Mouse (Mus musculus) testis, adult 2 months (tissue): ENCODE measurements around the gene Zbtb17. TPM values are rescaled to one million over a fixed set of nuclear protein-coding genes. Genes with fewer than 3 reads are reported as not detected.
A peak's percentile ranks its signal among the peaks of the same experiment; 100 is the strongest.

Experiments used
- H3K27ac ChIP-seq: fragments of 200-500 bp; 2 replicates; pipeline ENCODE4 v1.5.1; 2012; ENCODE audit warnings: low read depth, low read length; ENCODE audit not compliant: control insufficient read depth, insufficient read depth
- H3K27me3 ChIP-seq: fragments of 200-500 bp; 2 replicates; pipeline ENCODE4 v1.6.1; 2012; ENCODE audit warnings: mild to moderate bottlenecking, low read length, moderate library complexity; ENCODE audit not compliant: control insufficient read depth, insufficient read depth
- H3K36me3 ChIP-seq: fragments of 200-500 bp; 2 replicates; pipeline ENCODE4 v1.6.1; 2012; ENCODE audit warnings: mild to moderate bottlenecking, low read length; ENCODE audit not compliant: control insufficient read depth, insufficient read depth
- H3K4me1 ChIP-seq: fragments of 200-500 bp; 2 replicates; pipeline ENCODE4 v1.6.1; 2012; ENCODE audit warnings: low read length; ENCODE audit not compliant: control insufficient read depth, insufficient read depth
- H3K4me3 ChIP-seq: fragments of 200-500 bp; 2 replicates; pipeline ENCODE4 v1.5.1; 2012; ENCODE audit warnings: low read depth, mild to moderate bottlenecking, low read length, moderate library complexity, mixed read lengths; ENCODE audit not compliant: control insufficient read depth
- CTCF ChIP-seq: fragments of 200-500 bp; IDR thresholded peaks from 2 replicates; pipeline ENCODE4 v1.5.1; 2012; ENCODE audit warnings: low read depth, mild to moderate bottlenecking, inconsistent platforms, low read length, moderate library complexity; ENCODE audit not compliant: control insufficient read depth, insufficient read depth, insufficient replicate concordance
- POLR2A ChIP-seq: fragments of 200-500 bp; IDR thresholded peaks from 2 replicates; pipeline ENCODE4 v1.6.1; 2012; ENCODE audit warnings: low read depth, mild to moderate bottlenecking, inconsistent platforms, low read length, moderate library complexity; ENCODE audit not compliant: control insufficient read depth
- polyA plus RNA-seq: library from polyadenylated mRNA; depleted of rRNA; stranded (reverse); fragments of >200 nt; gene quantifications from 2 replicates; pipeline ENCODE4 v1.2.3, GENCODE M21; 2012; rRNA removed

The Zbtb17 gene
- polyA plus RNA-seq = 24.6 and 28.4 TPM in 2 replicates

GRCm38 (mm10) chr4:141444451-141445327 is at the start of gene Zbtb17:
Zbtb17 (plus strand) TSS chr4:141444654.
- no peaks in the 10 kb centered on the region for H3K36me3 ChIP-seq
- peak within 1 kb of the TSS; percentile 88 for H3K27ac ChIP-seq
- peak within 1 kb of the TSS; percentile 96 for H3K4me3 ChIP-seq
- H3K4me1 ChIP-seq = peaks cover 8% of the 10 kb centered on the region
- peak; percentile 70 for TF ChIP-seq POLR2A
- no peak for TF ChIP-seq CTCF
- H3K27me3 ChIP-seq = no peaks in the 10 kb centered on the region

- H3K27me3 ChIP-seq = no peaks in the 10 kb centered on the region
- H3K4me3 ChIP-seq = no peak overlapping the region; the same call in 1 of the 2 replicates
- no peak overlapping the region for H3K27ac ChIP-seq
- no peaks in the 10 kb centered on the region for H3K36me3 ChIP-seq
- no peak for TF ChIP-seq CTCF
- no peak for TF ChIP-seq POLR2A
- H3K4me1 ChIP-seq = no peaks in the 10 kb centered on the region; the same call in 1 of the 2 replicates
These were observed 49.7 kb upstream of the Zbtb17 start for GRCm38 (mm10) chr4:141394751-141395150.

- H3K27me3 ChIP-seq = no peaks in the 10 kb centered on the region
- H3K27ac ChIP-seq = no peak overlapping the region
- TF ChIP-seq CTCF (no peak), POLR2A (no peak)
- H3K36me3 ChIP-seq = no peaks in the 10 kb centered on the region
- no peak overlapping the region for H3K4me3 ChIP-seq
- H3K4me1 ChIP-seq = no peaks in the 10 kb centered on the region; the same call in 1 of the 2 replicates
These were observed 46.6 kb upstream of the Zbtb17 start for GRCm38 (mm10) chr4:141397861-141398260.

GRCm38 (mm10) chr4:141398545-141398944 is 45.9 kb upstream of the Zbtb17 start, which contains the start of gene Clcnka:
Clcnka (minus strand) TSS chr4:141398724.
- H3K36me3 ChIP-seq = no peaks in the 10 kb centered on the region
- H3K27me3 ChIP-seq = no peaks in the 10 kb centered on the region
- TF ChIP-seq POLR2A (no peak), CTCF (no peak)
- H3K4me3 ChIP-seq = no peak within 1 kb of the TSS
- no peak within 1 kb of the TSS for H3K27ac ChIP-seq
- H3K4me1 ChIP-seq = no peaks in the 10 kb centered on the region; the same call in 1 of the 2 replicates

- H3K27ac ChIP-seq = no peak overlapping the region
- TF ChIP-seq POLR2A (no peak), CTCF (no peak)
- no peaks in the 10 kb centered on the region for H3K27me3 ChIP-seq
- no peak overlapping the region for H3K4me3 ChIP-seq
- no peaks in the 10 kb centered on the region for H3K36me3 ChIP-seq
- no peaks in the 10 kb centered on the region; the same call in 1 of the 2 replicates for H3K4me1 ChIP-seq
These were observed 44.3 kb upstream of the Zbtb17 start for GRCm38 (mm10) chr4:141400171-141400570.

GRCm38 (mm10) chr4:141404518-141405313 is 39.7 kb upstream of the Zbtb17 start:
- H3K4me1 ChIP-seq = no peaks in the 10 kb centered on the region; the same call in 1 of the 2 replicates
- no peaks in the 10 kb centered on the region for H3K36me3 ChIP-seq
- H3K4me3 ChIP-seq = no peak overlapping the region
- peak; percentile 98 for TF ChIP-seq CTCF
- no peak for TF ChIP-seq POLR2A
- no peak overlapping the region for H3K27ac ChIP-seq
- H3K27me3 ChIP-seq = no peaks in the 10 kb centered on the region

GRCm38 (mm10) chr4:141405314-141405622 is 39.2 kb upstream of the Zbtb17 start:
- Histone ChIP-seq H3K27ac (no peak overlapping the region), H3K27me3 (no peaks in the 10 kb centered on the region), H3K36me3 (no peaks in the 10 kb centered on the region), H3K4me3 (no peak overlapping the region), H3K4me1 (no peaks in the 10 kb centered on the region; the same call in 1 of the 2 replicates)
- no peak for TF ChIP-seq POLR2A
- TF ChIP-seq CTCF = no peak
